Mouse (Mus musculus): ENCODE measurements around the gene Hp1bp3. TPM values are rescaled to one million over a fixed set of nuclear protein-coding genes. Genes with fewer than 3 reads are reported as not detected.

Hp1bp3 gene
- polyA plus RNA-seq, 1 experiment, result 19.6 TPM

GRCm38 (mm10) chr4:138251819-138252218 is 35.7 kb downstream of the Hp1bp3 start:
- Histone ChIP-seq H3K36me3 (ENCODE audit: control insufficient read depth, insufficient read depth, low read length) (0 out of 2 replicates have a peak, but pooled peaks cover 3% of the 10 kb centered on the region), H3K27ac (ENCODE audit: insufficient read depth, low read depth, low read length) (no peak overlapping the region), H3K27me3 (ENCODE audit: control insufficient read depth, insufficient read depth, low read length) (peaks cover 16% of the 10 kb centered on the region), H3K4me3 (ENCODE audit: low read depth, low read length) (peak overlapping the region; percentile 27), H3K4me1 (ENCODE audit: control insufficient read depth, insufficient read depth, insufficient read length, low read length) (peaks cover 18% of the 10 kb centered on the region)
- TF ChIP-seq POLR2A (IDR thresholded peaks at IDR 0.05; ENCODE audit: low read depth, low read length), result no peak
- no peak for TF ChIP-seq CTCF (IDR thresholded peaks at IDR 0.05; ENCODE audit: extremely low read depth, insufficient read length, insufficient replicate concordance, low read depth, low read length)
- whole genome bisulfite sequencing, result 2% methylated on average over 14 of the region's 14 CpGs

GRCm38 (mm10) chr4:138252231-138252630 is 36.1 kb downstream of the Hp1bp3 start:
- Histone ChIP-seq H3K27ac (ENCODE audit: insufficient read depth, low read depth, low read length) (no peak overlapping the region), H3K4me3 (ENCODE audit: low read depth, low read length) (no peak overlapping the region), H3K36me3 (ENCODE audit: control insufficient read depth, insufficient read depth, low read length) (no peaks in the 10 kb centered on the region), H3K27me3 (ENCODE audit: control insufficient read depth, insufficient read depth, low read length) (peaks cover 16% of the 10 kb centered on the region), H3K4me1 (ENCODE audit: control insufficient read depth, insufficient read depth, insufficient read length, low read length) (peaks cover 18% of the 10 kb centered on the region)
- TF ChIP-seq POLR2A (IDR thresholded peaks at IDR 0.05; ENCODE audit: low read depth, low read length) (no peak), CTCF (IDR thresholded peaks at IDR 0.05; ENCODE audit: extremely low read depth, insufficient read length, insufficient replicate concordance, low read depth, low read length) (no peak)
- 48% methylated on average over 5 of the region's 5 CpGs for WGBS

DNA sequence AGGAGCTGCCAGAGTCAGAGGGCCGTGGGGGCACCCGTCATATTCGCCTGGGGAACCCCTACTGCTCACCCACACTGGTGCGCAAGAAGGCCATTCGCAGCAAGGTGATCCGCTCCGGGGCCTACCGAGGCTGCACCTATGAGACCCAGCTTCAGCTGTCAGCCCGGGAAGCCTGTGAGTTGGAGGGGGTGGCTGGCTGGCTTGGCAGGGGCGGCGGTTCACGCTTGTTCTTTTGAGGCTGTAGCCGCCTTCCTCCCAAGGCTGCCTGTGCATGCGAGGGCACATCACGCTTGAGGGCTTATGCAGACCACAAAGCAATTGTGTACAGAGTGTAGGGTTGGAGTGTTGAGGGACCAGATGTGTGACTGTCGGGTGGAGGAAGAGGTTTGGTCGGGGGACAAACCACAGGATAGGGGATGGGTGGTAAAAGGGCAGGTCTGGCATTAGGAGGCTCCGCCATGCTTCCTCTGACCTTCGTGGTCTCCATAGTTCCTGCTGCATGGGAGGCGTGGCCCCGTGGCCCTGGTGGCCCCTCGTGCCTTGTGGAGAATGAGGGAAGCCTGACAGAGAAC is 41.1 kb downstream of the Hp1bp3 start:
- peaks cover under 1% of the 10 kb centered on the region; the same call in 1 of the 2 replicates for H3K27me3 ChIP-seq (ENCODE audit: control insufficient read depth, insufficient read depth, low read length)
- H3K36me3 ChIP-seq (ENCODE audit: control insufficient read depth, insufficient read depth, low read length), result no peaks in the 10 kb centered on the region
- TF ChIP-seq POLR2A (IDR thresholded peaks at IDR 0.05; ENCODE audit: low read depth, low read length), result no peak
- no peak for TF ChIP-seq CTCF (IDR thresholded peaks at IDR 0.05; ENCODE audit: extremely low read depth, insufficient read length, insufficient replicate concordance, low read depth, low read length)
- H3K4me1 ChIP-seq (ENCODE audit: control insufficient read depth, insufficient read depth, insufficient read length, low read length), result peaks cover 4% of the 10 kb centered on the region
- H3K27ac ChIP-seq (ENCODE audit: insufficient read depth, low read depth, low read length), result no peak overlapping the region
- 77% methylated on average over 22 of the region's 22 CpGs for WGBS
- no peak overlapping the region for H3K4me3 ChIP-seq (ENCODE audit: low read depth, low read length)

DNA sequence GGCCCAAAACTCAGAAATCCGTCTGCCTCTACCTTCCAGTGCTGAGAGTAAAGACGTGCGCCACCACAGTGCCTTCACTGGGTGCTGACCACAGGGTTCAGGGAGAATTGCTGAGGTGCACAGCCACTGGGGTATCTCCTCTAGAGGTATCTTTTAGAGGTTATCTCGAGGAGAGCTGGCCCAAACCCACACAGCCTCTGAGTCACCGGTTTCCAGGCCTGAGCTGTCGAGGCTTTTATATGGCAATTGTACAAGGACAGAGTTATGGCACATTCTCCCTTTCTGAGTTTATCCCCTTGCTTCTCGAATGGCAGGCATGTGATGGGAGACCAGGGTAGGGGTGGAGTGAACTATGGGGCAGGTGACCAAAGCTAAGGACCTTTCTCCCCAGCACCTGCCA is 42.6 kb downstream of the Hp1bp3 start:
- H3K27me3 ChIP-seq (ENCODE audit: control insufficient read depth, insufficient read depth, low read length), result peaks cover 5% of the 10 kb centered on the region; the same call in 1 of the 2 replicates
- WGBS, result 78% methylated on average over 7 of the region's 7 CpGs
- no peak overlapping the region for H3K4me3 ChIP-seq (ENCODE audit: low read depth, low read length)
- no peak for TF ChIP-seq POLR2A (IDR thresholded peaks at IDR 0.05; ENCODE audit: low read depth, low read length)
- TF ChIP-seq CTCF (IDR thresholded peaks at IDR 0.05; ENCODE audit: extremely low read depth, insufficient read length, insufficient replicate concordance, low read depth, low read length), result no peak
- peaks cover 9% of the 10 kb centered on the region for H3K4me1 ChIP-seq (ENCODE audit: control insufficient read depth, insufficient read depth, insufficient read length, low read length)
- H3K27ac ChIP-seq (ENCODE audit: insufficient read depth, low read depth, low read length), result no peak overlapping the region
- no peaks in the 10 kb centered on the region for H3K36me3 ChIP-seq (ENCODE audit: control insufficient read depth, insufficient read depth, low read length)

DNA sequence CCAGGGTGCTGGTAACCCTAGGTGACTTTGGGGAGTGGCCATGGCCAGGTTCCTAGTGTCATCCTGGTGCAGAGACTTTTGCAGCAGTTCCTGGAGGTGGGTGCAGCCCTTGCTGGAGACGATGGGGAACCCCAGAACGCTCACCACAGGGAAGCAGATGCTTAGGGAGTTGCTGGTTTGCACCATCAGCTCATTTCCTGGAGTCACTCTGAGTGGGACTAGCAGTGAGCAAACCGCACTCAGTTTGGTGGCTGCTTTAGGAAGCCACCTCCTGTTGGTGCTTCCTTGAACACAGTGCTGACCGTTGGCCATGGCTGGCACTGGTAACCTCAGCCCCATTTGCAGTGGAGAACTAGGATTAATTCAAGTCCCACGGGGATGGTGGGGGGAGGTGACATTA is 43.4 kb downstream of the Hp1bp3 start:
- TF ChIP-seq POLR2A (IDR thresholded peaks at IDR 0.05; ENCODE audit: low read depth, low read length), result no peak
- no peak overlapping the region for H3K4me3 ChIP-seq (ENCODE audit: low read depth, low read length)
- H3K27ac ChIP-seq (ENCODE audit: insufficient read depth, low read depth, low read length), result no peak overlapping the region
- peaks cover 9% of the 10 kb centered on the region for H3K4me1 ChIP-seq (ENCODE audit: control insufficient read depth, insufficient read depth, insufficient read length, low read length)
- H3K27me3 ChIP-seq (ENCODE audit: control insufficient read depth, insufficient read depth, low read length), result peaks cover 5% of the 10 kb centered on the region; the same call in 1 of the 2 replicates
- H3K36me3 ChIP-seq (ENCODE audit: control insufficient read depth, insufficient read depth, low read length), result no peaks in the 10 kb centered on the region
- 75% methylated on average over 5 of the region's 5 CpGs for WGBS

DNA sequence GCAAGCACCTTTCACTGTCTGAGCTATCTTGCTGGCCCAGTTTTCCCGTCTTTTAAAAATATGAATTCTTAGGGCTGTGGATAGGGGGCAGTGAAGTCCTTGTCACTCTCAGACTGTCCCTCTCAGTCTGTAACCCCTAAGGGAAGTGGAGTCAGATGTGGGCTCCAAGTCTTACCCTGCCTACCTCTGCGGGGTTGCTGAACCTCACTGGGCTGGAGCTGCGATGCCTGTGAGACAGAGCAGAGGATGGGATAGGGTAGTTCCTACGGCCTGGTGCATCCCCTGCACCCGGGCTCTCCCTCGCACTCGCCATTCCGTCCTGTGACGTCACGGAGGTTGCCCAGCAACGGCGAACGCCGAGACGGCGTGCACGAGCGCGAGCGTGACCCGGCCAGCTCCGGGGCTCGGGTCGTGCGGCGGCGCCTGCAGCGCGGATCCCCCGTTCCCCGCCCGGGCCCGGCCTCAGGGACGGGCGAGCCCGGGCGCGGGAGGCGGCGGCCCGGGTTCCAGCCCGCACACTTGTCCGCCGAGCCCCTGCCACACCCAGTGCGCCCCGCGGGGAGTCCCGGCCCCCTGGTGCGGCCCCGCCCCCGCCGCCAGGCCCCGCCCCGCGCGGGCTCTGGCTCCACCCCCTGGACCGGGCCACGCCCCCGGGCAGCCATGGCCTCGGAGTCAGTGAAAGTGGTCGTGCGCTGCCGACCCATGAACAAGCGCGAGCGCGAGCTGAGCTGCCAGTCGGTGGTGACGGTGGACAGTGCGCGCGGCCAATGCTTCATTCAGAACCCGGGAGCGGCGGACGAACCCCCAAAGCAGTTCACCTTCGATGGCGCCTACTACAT is 46.0 kb downstream of the Hp1bp3 start:
- Histone ChIP-seq H3K27ac (ENCODE audit: insufficient read depth, low read depth, low read length) (no peak overlapping the region), H3K27me3 (ENCODE audit: control insufficient read depth, insufficient read depth, low read length) (peaks cover 5% of the 10 kb centered on the region; the same call in 1 of the 2 replicates), H3K4me3 (ENCODE audit: low read depth, low read length) (peak overlapping the region; percentile 92), H3K36me3 (ENCODE audit: control insufficient read depth, insufficient read depth, low read length) (no peaks in the 10 kb centered on the region), H3K4me1 (ENCODE audit: control insufficient read depth, insufficient read depth, insufficient read length, low read length) (peaks cover 9% of the 10 kb centered on the region)
- under 1% methylated on average over 70 of the region's 78 CpGs for WGBS
- TF ChIP-seq CTCF (IDR thresholded peaks at IDR 0.05; ENCODE audit: extremely low read depth, insufficient read length, insufficient replicate concordance, low read depth, low read length), result peak; percentile 19; the same call in 1 of the 2 replicates
- no peak for TF ChIP-seq POLR2A (IDR thresholded peaks at IDR 0.05; ENCODE audit: low read depth, low read length)

DNA sequence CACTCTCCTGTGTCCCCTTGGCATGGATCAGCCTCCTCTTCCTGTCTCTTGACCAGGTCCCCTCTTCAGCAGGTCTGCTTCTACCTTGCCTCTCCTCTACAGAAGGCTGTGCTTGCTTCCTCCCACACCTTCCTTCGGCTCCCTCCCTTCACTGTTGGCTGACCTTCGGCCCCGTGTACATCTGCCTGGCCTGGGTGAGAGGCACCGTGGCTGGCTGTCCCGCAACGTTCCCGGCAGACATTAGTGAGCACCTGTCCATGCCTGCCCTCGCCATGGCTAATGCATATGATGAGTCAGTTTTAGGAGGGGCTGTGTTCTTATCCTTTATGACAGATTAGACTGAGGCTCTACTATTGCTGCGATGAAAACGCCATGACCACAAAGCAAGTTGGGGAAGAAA is 51.8 kb downstream of the Hp1bp3 start:
- H3K36me3 ChIP-seq (ENCODE audit: control insufficient read depth, insufficient read depth, low read length), result no peaks in the 10 kb centered on the region
- no peak overlapping the region for H3K4me3 ChIP-seq (ENCODE audit: low read depth, low read length)
- no peaks in the 10 kb centered on the region for H3K27me3 ChIP-seq (ENCODE audit: control insufficient read depth, insufficient read depth, low read length)
- WGBS, result 26% methylated on average over 10 of the region's 10 CpGs
- peaks cover 8% of the 10 kb centered on the region; the same call in 1 of the 2 replicates for H3K4me1 ChIP-seq (ENCODE audit: control insufficient read depth, insufficient read depth, insufficient read length, low read length)
- H3K27ac ChIP-seq (ENCODE audit: insufficient read depth, low read depth, low read length), result no peak overlapping the region
- no peak for TF ChIP-seq POLR2A (IDR thresholded peaks at IDR 0.05; ENCODE audit: low read depth, low read length)
- no peak for TF ChIP-seq CTCF (IDR thresholded peaks at IDR 0.05; ENCODE audit: extremely low read depth, insufficient read length, insufficient replicate concordance, low read depth, low read length)

Measured in small intestine, adult 2 months (tissue).